Mouse (Mus musculus) heart, embryonic 12.5 days (tissue): ENCODE results near the gene Actn1. TPM values are rescaled to one million over a fixed set of nuclear protein-coding genes. Genes with fewer than 3 reads are reported as not detected.

ENCODE experiments used
- ATAC-seq: fragments of 200-750 bp; cut with Nextera tagmentation; 2 replicates; pipeline ENCODE4 v1.8.0; 2017; ENCODE audit warnings: moderate TSS enrichment, moderate library complexity; ENCODE audit not compliant: insufficient number of reproducible peaks, low FRiP score
- H3K27ac ChIP-seq: fragments of 300-500 bp; sonication (generic); 2 replicates; pipeline ENCODE4 v1.5.1; 2016; ENCODE audit warnings: mild to moderate bottlenecking, moderate library complexity; ENCODE audit not compliant: poor library complexity, severe bottlenecking
- H3K27me3 ChIP-seq: fragments of 300-500 bp; sonication (generic); replicated peaks from 2 replicates; pipeline ENCODE4 v1.6.1; 2016; ENCODE audit warnings: mild to moderate bottlenecking, moderate library complexity
- H3K36me3 ChIP-seq: fragments of 300-500 bp; sonication (generic); 2 replicates; pipeline ENCODE4 v1.6.1; 2016; ENCODE audit warnings: mild to moderate bottlenecking, moderate library complexity
- H3K4me1 ChIP-seq: fragments of 300-500 bp; sonication (generic); replicated peaks from 2 replicates; pipeline ENCODE4 v1.6.1; 2016; ENCODE audit warnings: mild to moderate bottlenecking
- H3K4me2 ChIP-seq: fragments of 300-500 bp; sonication (generic); 2 replicates; pipeline ENCODE4 v1.6.1; 2016; ENCODE audit warnings: mild to moderate bottlenecking, moderate library complexity
- H3K4me3 ChIP-seq: fragments of 300-500 bp; sonication (generic); 2 replicates; pipeline ENCODE4 v1.5.1; 2016; ENCODE audit warnings: mild to moderate bottlenecking
- H3K9ac ChIP-seq: fragments of 300-500 bp; sonication (generic); 2 replicates; pipeline ENCODE4 v1.6.1; 2016; ENCODE audit warnings: mild to moderate bottlenecking, moderate library complexity
- H3K9me3 ChIP-seq: fragments of 300-500 bp; sonication (generic); replicated peaks from 2 replicates; pipeline ENCODE4 v1.6.1; 2016; ENCODE audit warnings: mild to moderate bottlenecking, moderate library complexity
- WGBS: fragments of 180-500 bp; shearing (Covaris S2); methylation state at CpG from one replicate; pipeline ENCODE4 v1.1.7; 2016; 5-methylcytosine and 5-hydroxymethylcytosine counted together
- polyA plus RNA-seq: library from polyadenylated mRNA; unstranded; fragments of >200 nt; fragmentation: Nextera tagmentation; extraction: Ambion mirVana; gene quantifications from 2 replicates; pipeline ENCODE4 v1.2.1, GENCODE M21; 2016

The Actn1 gene
- polyA plus RNA-seq, 1 experiment from 2014 or later = 63.6 TPM

DNA sequence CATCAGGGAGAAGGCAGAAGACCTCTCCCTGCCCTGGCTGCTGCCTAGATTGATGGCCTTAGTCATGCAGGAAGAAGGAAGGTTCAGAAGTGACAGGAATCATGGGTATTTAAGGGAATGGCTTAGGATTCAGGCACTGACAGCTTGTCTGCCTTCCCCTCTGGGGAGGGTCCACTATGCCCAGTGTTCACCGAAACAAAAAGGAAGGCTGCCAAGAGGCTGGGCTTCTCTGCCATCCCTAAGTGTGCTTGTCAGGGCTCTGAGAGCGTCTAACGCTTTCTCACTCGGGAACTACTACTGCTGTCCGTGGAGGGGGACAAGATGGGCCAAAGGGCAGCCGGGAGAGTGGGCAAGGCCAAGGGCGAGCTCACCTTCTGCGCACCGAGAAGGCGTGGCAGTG lies 69.3 kb downstream of the Actn1 start:
- Histone ChIP-seq H3K4me2 (no peak overlapping the region), H3K9me3 (no peaks in the 10 kb centered on the region), H3K27ac (no peak overlapping the region), H3K4me3 (no peak overlapping the region), H3K9ac (no peak overlapping the region), H3K36me3 (peaks cover 97% of the 10 kb centered on the region), H3K27me3 (no peaks in the 10 kb centered on the region), H3K4me1 (no peaks in the 10 kb centered on the region)
- ATAC-seq = no peak
- 85% methylated on average over 10 of the region's 10 CpGs for WGBS

DNA sequence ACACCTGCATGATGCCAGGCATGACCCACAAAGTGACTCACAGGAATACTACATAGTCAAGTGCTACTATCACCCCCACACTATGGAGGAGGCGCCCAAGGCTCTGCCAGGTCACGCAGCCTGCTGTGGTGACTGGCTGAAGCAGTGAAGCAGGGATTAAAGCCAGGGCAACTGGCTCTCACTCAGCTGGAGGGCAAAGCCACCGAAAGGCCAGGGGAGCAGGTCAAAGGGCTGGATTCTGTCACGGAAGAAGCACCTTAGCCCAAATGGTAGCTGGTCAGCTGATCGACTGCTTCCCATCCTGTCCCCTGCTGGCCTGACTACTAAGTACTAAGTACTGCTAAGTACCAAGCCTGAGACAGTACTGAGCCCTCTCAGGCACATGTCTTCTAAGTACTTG lies 76.1 kb downstream of the Actn1 start:
- no peak overlapping the region for H3K27ac ChIP-seq
- no peaks in the 10 kb centered on the region for H3K9me3 ChIP-seq
- no peak overlapping the region for H3K4me3 ChIP-seq
- no peaks in the 10 kb centered on the region for H3K4me1 ChIP-seq
- 85% methylated on average over 5 of the region's 5 CpGs for WGBS
- H3K36me3 ChIP-seq = peaks cover 86% of the 10 kb centered on the region
- no peak overlapping the region for H3K4me2 ChIP-seq
- H3K9ac ChIP-seq = no peak overlapping the region
- no peaks in the 10 kb centered on the region for H3K27me3 ChIP-seq
- ATAC-seq = no peak

DNA sequence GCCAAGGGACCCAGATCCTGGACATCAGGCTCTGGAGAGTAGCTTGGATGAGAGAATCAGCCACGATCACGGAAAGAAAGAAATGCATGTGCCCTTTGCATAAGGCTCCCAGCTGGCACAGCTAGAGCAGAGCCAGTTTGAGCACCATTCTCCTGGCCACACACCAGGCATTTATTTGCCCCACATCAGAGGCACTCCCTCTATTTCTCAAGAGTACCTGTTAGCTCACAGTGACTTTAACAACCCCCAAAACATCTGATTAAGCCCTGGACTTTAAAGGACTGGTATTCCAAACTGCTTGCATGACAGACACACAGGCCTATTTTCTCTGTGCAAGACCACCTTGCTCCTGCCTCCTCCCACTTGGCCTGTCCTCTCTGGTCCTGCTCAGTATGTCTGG lies 78.3 kb downstream of the Actn1 start:
- no peak overlapping the region for H3K4me3 ChIP-seq
- no peak overlapping the region for H3K27ac ChIP-seq
- H3K4me2 ChIP-seq = no peak overlapping the region
- H3K27me3 ChIP-seq = no peaks in the 10 kb centered on the region
- no peaks in the 10 kb centered on the region for H3K9me3 ChIP-seq
- 93% methylated on average over 2 of the region's 2 CpGs for WGBS
- H3K4me1 ChIP-seq = no peaks in the 10 kb centered on the region
- ATAC-seq = no peak
- H3K36me3 ChIP-seq = peaks cover 88% of the 10 kb centered on the region
- H3K9ac ChIP-seq = no peak overlapping the region

DNA sequence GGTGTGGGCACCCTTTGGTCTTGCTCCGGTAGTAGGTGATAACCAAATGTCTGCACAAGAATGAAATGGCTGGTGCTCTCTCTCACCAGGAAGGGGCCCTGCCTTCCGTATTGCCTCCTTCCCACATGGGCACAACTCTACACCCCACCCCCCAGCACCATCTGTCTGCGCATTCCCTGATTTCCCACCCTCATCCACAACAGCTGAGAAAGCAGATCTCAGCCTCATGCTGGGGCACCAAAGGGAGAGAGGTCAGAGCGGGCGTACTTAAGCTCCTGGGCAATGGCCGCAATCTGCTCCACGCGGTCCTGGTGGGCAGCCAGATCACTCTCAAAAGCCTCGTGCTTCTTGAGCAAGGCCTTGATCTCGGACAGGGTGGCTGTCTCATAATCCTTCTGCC lies 82.1 kb downstream of the Actn1 start:
- no peak for ATAC-seq
- Histone ChIP-seq H3K4me3 (no peak overlapping the region), H3K27ac (no peak overlapping the region), H3K4me2 (no peak overlapping the region), H3K9ac (no peak overlapping the region), H3K27me3 (no peaks in the 10 kb centered on the region), H3K9me3 (no peaks in the 10 kb centered on the region), H3K4me1 (no peaks in the 10 kb centered on the region), H3K36me3 (peaks cover 89% of the 10 kb centered on the region)
- WGBS = 79% methylated on average over 10 of the region's 10 CpGs

DNA sequence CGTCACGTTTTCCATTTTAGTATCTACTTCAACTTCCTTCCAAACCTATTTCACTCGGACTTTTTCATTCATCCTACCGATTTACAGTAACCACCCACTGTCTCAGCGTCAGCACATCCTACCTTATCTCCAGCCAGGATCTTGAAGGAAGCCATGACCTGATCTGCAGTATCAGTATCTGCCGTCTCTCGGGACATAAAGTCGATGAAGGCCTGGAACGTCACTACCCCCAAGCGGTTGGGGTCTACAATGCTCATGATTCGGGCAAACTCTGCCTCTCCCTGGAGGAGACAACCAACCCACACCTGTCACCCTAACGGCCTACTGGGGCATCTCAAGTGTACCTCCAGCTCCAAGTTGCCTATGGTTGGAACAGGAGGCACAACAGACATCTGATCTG lies 91.4 kb downstream of the Actn1 start:
- ATAC-seq = no peak
- Histone ChIP-seq H3K9ac (no peak overlapping the region; the same call in 1 of the 2 replicates), H3K27me3 (no peaks in the 10 kb centered on the region), H3K4me2 (peak overlapping the region; percentile 44), H3K36me3 (peaks cover 74% of the 10 kb centered on the region), H3K9me3 (no peaks in the 10 kb centered on the region), H3K27ac (no peak overlapping the region; the same call in 1 of the 2 replicates), H3K4me3 (no peak overlapping the region), H3K4me1 (peaks cover 4% of the 10 kb centered on the region; the same call in 1 of the 2 replicates)
- 51% methylated on average over 12 of the region's 12 CpGs for WGBS

DNA sequence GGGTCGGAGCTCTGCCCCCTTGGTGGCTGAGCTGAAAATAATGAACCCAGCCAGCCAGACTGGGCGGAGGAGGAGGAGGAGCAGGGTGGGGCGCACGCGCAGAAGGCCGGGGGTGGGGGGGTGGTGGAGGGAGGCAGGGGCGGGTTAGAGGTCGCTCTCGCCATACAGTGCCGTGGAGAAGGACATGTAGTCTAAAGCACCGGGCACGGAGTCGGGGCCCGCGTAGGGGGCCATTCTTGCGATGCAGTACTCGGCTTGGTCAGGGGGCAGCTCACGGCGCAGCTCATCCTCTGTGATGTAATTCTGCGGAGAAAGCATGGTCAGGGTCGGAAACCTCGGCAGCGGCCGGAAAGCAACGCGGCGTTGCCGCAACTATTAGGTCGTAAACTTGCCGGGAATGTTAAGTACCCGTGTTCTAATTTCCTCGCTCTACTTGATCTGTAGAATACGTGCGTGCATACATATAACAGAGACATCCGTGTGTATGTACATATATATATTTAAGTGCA lies 91.9 kb downstream of the Actn1 start:
- peak overlapping the region; percentile 66 for H3K4me3 ChIP-seq
- H3K9ac ChIP-seq = peak overlapping the region; percentile 64
- H3K27me3 ChIP-seq = no peaks in the 10 kb centered on the region
- peaks cover 4% of the 10 kb centered on the region; the same call in 1 of the 2 replicates for H3K4me1 ChIP-seq
- peak overlapping the region; percentile 57 for H3K4me2 ChIP-seq
- peaks cover 74% of the 10 kb centered on the region for H3K36me3 ChIP-seq
- no peaks in the 10 kb centered on the region for H3K9me3 ChIP-seq
- ATAC-seq = peak; percentile 73
- peak overlapping the region; percentile 90 for H3K27ac ChIP-seq
- WGBS = 17% methylated on average over 35 of the region's 35 CpGs

DNA sequence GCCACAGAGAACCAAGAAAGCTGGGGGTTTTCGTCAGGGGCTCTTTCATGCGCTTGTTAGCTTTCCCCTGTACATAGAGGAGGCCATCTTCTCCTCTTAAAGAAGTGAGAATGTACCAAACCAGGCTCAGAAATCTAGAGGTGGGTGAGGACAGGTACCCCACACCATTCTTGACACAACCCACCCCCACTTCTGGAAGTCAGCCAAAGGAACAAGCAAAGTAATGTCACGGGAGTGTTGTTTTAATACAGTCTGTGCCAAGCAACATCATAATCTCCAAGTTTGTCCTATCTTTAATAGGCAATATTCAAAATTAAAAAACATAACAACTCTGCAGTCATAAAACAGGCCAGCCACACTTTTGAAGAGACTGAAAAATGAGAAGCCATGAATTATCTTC lies 92.8 kb downstream of the Actn1 start:
- H3K27me3 ChIP-seq = no peaks in the 10 kb centered on the region
- no peaks in the 10 kb centered on the region for H3K9me3 ChIP-seq
- H3K4me3 ChIP-seq = no peak overlapping the region
- H3K27ac ChIP-seq = no peak overlapping the region
- no peak for ATAC-seq
- no peak overlapping the region for H3K9ac ChIP-seq
- H3K4me1 ChIP-seq = peaks cover 4% of the 10 kb centered on the region; the same call in 1 of the 2 replicates
- no peak overlapping the region for H3K4me2 ChIP-seq
- peaks cover 64% of the 10 kb centered on the region for H3K36me3 ChIP-seq
- 81% methylated on average over 3 of the region's 3 CpGs for WGBS

DNA sequence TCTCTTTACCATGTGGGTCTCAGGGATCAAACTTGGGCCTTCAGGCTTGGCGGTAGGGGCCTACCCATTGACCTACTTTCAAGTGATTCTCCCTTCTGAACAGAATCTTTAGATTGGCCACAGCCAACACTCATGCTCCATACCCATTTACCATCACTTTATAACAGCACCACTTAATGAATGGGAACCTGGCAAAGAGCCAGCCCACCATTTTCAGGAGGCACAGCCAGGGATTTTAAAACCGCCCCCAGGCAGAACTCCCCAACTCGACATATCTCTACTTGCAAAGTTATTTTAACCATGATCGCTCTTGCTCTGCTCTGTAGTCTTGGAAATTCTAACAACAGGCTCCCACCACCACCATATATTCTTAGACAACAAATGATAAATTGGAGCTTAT lies 93.5 kb downstream of the Actn1 start:
- 88% methylated on average over 4 of the region's 4 CpGs for WGBS
- Histone ChIP-seq H3K36me3 (peaks cover 60% of the 10 kb centered on the region), H3K9ac (no peak overlapping the region), H3K27me3 (no peaks in the 10 kb centered on the region), H3K4me3 (no peak overlapping the region), H3K4me1 (peaks cover 4% of the 10 kb centered on the region; the same call in 1 of the 2 replicates), H3K9me3 (no peaks in the 10 kb centered on the region), H3K27ac (no peak overlapping the region), H3K4me2 (no peak overlapping the region)
- ATAC-seq = no peak

GRCm38 (mm10) chr12:80164526-80164925 lies 95.6 kb downstream of the Actn1 start:
- H3K4me3 ChIP-seq = no peak overlapping the region
- H3K36me3 ChIP-seq = peaks cover 38% of the 10 kb centered on the region
- WGBS = 82% methylated on average over 8 of the region's 8 CpGs
- no peaks in the 10 kb centered on the region for H3K27me3 ChIP-seq
- no peak for ATAC-seq
- no peak overlapping the region for H3K27ac ChIP-seq
- H3K9ac ChIP-seq = no peak overlapping the region
- H3K4me1 ChIP-seq = peaks cover 4% of the 10 kb centered on the region; the same call in 1 of the 2 replicates
- no peaks in the 10 kb centered on the region for H3K9me3 ChIP-seq
- H3K4me2 ChIP-seq = no peak overlapping the region

DNA sequence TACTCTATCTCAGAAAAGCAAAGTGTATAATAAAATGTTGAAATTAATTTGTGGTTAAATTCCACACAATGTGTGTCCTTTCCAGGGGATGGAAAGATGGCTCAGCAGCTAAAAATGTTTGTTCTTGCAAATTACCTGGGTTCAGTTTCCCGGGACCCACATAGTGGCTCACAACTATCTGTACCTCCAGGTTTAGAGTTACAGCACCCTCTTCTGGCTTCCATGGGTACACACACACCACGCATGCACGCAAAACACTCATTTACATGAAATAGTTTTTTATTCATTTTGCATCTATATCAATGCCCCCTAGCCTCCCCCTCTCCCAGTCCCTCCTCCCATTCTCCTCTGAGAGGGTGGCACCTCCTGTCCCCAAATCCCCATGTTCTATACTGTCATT lies 97.7 kb downstream of the Actn1 start:
- 78% methylated on average over 3 of the region's 3 CpGs for WGBS
- peaks cover 30% of the 10 kb centered on the region for H3K36me3 ChIP-seq
- H3K4me3 ChIP-seq = no peak overlapping the region
- no peak overlapping the region for H3K4me2 ChIP-seq
- H3K27ac ChIP-seq = no peak overlapping the region
- ATAC-seq = no peak
- no peaks in the 10 kb centered on the region for H3K27me3 ChIP-seq
- H3K4me1 ChIP-seq = peaks cover 4% of the 10 kb centered on the region
- no peak overlapping the region for H3K9ac ChIP-seq
- no peaks in the 10 kb centered on the region for H3K9me3 ChIP-seq

- Histone ChIP-seq H3K4me2 (peak overlapping the region; percentile 35; the same call in 1 of the 2 replicates), H3K36me3 (no peaks in the 10 kb centered on the region), H3K9ac (no peak overlapping the region), H3K27me3 (no peaks in the 10 kb centered on the region), H3K4me3 (no peak overlapping the region), H3K4me1 (peaks cover 4% of the 10 kb centered on the region), H3K27ac (no peak overlapping the region), H3K9me3 (no peaks in the 10 kb centered on the region)
- 9% methylated on average over 5 of the region's 5 CpGs for WGBS
- no peak for ATAC-seq
These were observed 102.5 kb downstream of the Actn1 start for GRCm38 (mm10) chr12:80157675-80158074.

DNA sequence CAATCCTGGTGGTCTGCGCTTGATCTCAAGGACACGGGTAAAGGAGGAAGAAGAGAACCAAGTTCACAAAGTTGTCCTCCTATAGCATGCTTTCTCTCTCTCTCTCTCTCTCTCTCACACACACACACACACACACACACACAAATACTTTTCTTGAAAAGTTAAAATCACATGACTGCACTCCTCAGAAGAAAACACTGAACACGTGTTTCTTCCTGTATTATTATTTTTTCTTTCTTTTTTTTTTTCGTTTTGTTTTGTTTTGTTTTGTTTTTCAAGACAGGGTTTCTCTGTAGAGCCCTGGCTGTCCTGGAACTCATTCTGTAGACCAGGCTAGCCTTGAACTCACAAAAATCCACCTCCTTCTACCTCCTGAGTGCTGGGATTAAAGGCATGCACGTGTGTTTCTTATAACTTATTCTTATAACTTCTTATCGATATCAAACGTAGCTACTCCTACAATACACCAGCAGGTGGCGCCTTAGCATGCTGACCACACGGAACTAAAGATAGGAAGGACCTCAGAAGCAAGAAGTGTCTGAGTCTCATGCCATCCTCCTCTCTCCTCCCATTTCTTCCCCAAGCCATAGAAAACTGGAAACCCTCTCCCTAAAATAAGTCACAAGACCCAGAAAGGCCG lies 106.4 kb downstream of the Actn1 start:
- H3K27ac ChIP-seq = no peak overlapping the region
- no peak overlapping the region for H3K4me2 ChIP-seq
- no peaks in the 10 kb centered on the region for H3K27me3 ChIP-seq
- peaks cover 4% of the 10 kb centered on the region for H3K4me1 ChIP-seq
- no peak for ATAC-seq
- H3K9me3 ChIP-seq = peaks cover 7% of the 10 kb centered on the region; the same call in 1 of the 2 replicates
- H3K36me3 ChIP-seq = no peaks in the 10 kb centered on the region
- no peak overlapping the region for H3K4me3 ChIP-seq
- 35% methylated on average over 10 of the region's 10 CpGs for WGBS
- no peak overlapping the region for H3K9ac ChIP-seq
